Mouse (Mus musculus): ENCODE results near the gene Efhd2. TPM values are rescaled to one million over a fixed set of nuclear protein-coding genes. Genes with fewer than 3 reads are reported as not detected.

Efhd2 gene
- polyA plus RNA-seq, 1 experiment from 2014 or later, result 39.9 TPM

DNA sequence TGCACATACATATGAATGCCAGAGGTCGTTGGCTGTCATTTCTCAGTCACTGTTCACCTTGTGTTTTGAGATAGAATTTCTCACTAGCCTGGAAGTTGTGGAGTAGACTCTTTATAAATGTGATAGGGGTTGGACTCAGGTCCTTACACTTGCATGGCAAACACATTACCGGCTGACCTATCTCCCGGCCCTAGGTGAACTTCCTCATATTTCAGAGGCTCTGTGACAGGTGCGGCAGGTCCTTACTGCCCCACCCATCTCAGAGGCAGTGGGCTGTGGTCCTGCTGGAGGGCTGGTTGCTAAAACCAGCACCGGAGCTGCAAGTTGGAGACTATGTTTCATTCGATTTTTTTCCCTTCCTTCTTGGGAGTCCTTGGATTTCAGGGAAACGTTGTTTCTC is 3.9 kb upstream of the Efhd2 start:
- Histone ChIP-seq H3K4me2 (ENCODE audit: low read depth, low read length) (no peak overlapping the region), H3K27ac (ENCODE audit: low read depth) (no peak overlapping the region), H3K27me3 (ENCODE audit: insufficient read depth, low read length) (peaks cover 18% of the 10 kb centered on the region), H3K4me3 (ENCODE audit: low read depth, low read length) (no peak overlapping the region), H3K9ac (replicated peaks) (no peak overlapping the region), H3K4me1 (ENCODE audit: insufficient read depth) (peaks cover 16% of the 10 kb centered on the region), H3K9me3 (ENCODE audit: low read length) (no peaks in the 10 kb centered on the region), H3K36me3 (replicated peaks; ENCODE audit: insufficient read depth, low read length) (no peaks in the 10 kb centered on the region)
- no peak for ATAC-seq
- TF ChIP-seq CTCF (IDR thresholded peaks at IDR 0.05; ENCODE audit: low read depth) (no peak), EP300 (IDR thresholded peaks at IDR 0.05; ENCODE audit: low read depth) (no peak)
- no peak for DNase-seq
- 40% methylated on average over 7 of the region's 7 CpGs for WGBS (ENCODE audit: insufficient replicate concordance)

GRCm38 (mm10) chr4:141875481-141876108 is 875 bp upstream of the Efhd2 start:
- Histone ChIP-seq H3K36me3 (replicated peaks; ENCODE audit: insufficient read depth, low read length) (peaks cover 9% of the 10 kb centered on the region), H3K27me3 (ENCODE audit: insufficient read depth, low read length) (peaks cover 18% of the 10 kb centered on the region), H3K4me3 (ENCODE audit: low read depth, low read length) (peak overlapping the region; percentile 77), H3K4me2 (ENCODE audit: low read depth, low read length) (peak overlapping the region; percentile 92), H3K9ac (replicated peaks) (peak overlapping the region; percentile 80; the same call in 1 of the 2 replicates), H3K4me1 (ENCODE audit: insufficient read depth) (peaks cover 42% of the 10 kb centered on the region), H3K9me3 (ENCODE audit: low read length) (no peaks in the 10 kb centered on the region), H3K27ac (ENCODE audit: low read depth) (peak overlapping the region; percentile 55; the same call in 1 of the 2 replicates)
- DNase-seq (no peak), ATAC-seq (no peak)
- TF ChIP-seq EP300 (IDR thresholded peaks at IDR 0.05; ENCODE audit: low read depth), result no peak; the same call in 1 of the 2 replicates
- no peak; the same call in 1 of the 2 replicates for TF ChIP-seq CTCF (IDR thresholded peaks at IDR 0.05; ENCODE audit: low read depth)
- WGBS (ENCODE audit: insufficient replicate concordance), result 22% methylated on average over 8 of the region's 8 CpGs

GRCm38 (mm10) chr4:141874111-141874600 is 564 bp downstream of the Efhd2 start:
- peak overlapping the region; percentile 55; the same call in 1 of the 2 replicates for H3K27ac ChIP-seq (ENCODE audit: low read depth)

GRCm38 (mm10) chr4:141872977-141873376 is 1.7 kb downstream of the Efhd2 start:
- no peak for TF ChIP-seq CTCF (IDR thresholded peaks at IDR 0.05; ENCODE audit: low read depth)
- no peak for TF ChIP-seq EP300 (IDR thresholded peaks at IDR 0.05; ENCODE audit: low read depth)
- WGBS (ENCODE audit: insufficient replicate concordance), result 80% methylated on average over 9 of the region's 9 CpGs
- peaks cover 52% of the 10 kb centered on the region for H3K4me1 ChIP-seq (ENCODE audit: insufficient read depth)
- H3K27me3 ChIP-seq (ENCODE audit: insufficient read depth, low read length), result peaks cover 10% of the 10 kb centered on the region
- H3K4me3 ChIP-seq (ENCODE audit: low read depth, low read length), result peak overlapping the region; percentile 77
- H3K36me3 ChIP-seq (replicated peaks; ENCODE audit: insufficient read depth, low read length), result peaks cover 12% of the 10 kb centered on the region
- 0 out of 2 replicates have a peak overlapping the region, but pooled peaks have one; percentile 20 for H3K27ac ChIP-seq (ENCODE audit: low read depth)
- H3K9ac ChIP-seq (replicated peaks), result peak overlapping the region; percentile 80
- H3K4me2 ChIP-seq (ENCODE audit: low read depth, low read length), result peak overlapping the region; percentile 92
- ATAC-seq, result no peak
- no peaks in the 10 kb centered on the region for H3K9me3 ChIP-seq (ENCODE audit: low read length)
- no peak for DNase-seq

More at GRCm38 (mm10) chr4:141874111-141874600, 564 bp downstream of the Efhd2 start:
- under 1% methylated on average over 19 of the region's 19 CpGs for WGBS (ENCODE audit: insufficient replicate concordance)
- H3K36me3 ChIP-seq (replicated peaks; ENCODE audit: insufficient read depth, low read length), result peaks cover 9% of the 10 kb centered on the region
- no peak for DNase-seq
- H3K4me2 ChIP-seq (ENCODE audit: low read depth, low read length), result peak overlapping the region; percentile 92
- peaks cover 48% of the 10 kb centered on the region for H3K4me1 ChIP-seq (ENCODE audit: insufficient read depth)
- peak overlapping the region; percentile 80 for H3K9ac ChIP-seq (replicated peaks)
- no peak for TF ChIP-seq EP300 (IDR thresholded peaks at IDR 0.05; ENCODE audit: low read depth)
- ATAC-seq, result peak; percentile 4; the same call in 1 of the 2 replicates
- peaks cover 16% of the 10 kb centered on the region for H3K27me3 ChIP-seq (ENCODE audit: insufficient read depth, low read length)
- peak overlapping the region; percentile 77 for H3K4me3 ChIP-seq (ENCODE audit: low read depth, low read length)
- no peaks in the 10 kb centered on the region for H3K9me3 ChIP-seq (ENCODE audit: low read length)

DNA sequence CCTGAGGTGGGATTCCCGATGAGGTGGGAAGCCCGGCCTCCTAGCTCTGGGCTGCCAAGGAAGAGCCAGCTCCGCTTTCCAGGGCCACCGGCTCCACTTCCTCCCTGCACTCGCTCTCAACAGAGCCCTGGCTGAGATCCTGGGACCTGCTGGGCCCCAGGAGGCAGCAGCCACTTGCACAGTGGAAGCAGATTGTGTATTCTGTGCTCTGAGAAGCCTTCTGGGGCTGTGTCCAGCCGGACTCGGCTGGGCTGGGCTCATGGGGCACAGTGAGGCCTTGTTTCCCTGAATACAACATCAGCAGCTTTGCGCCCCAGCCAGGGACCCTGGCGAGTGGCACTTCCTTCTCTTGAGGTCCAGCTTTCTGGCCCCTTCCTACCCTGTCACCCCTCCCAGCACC is 2.8 kb downstream of the Efhd2 start:
- TF ChIP-seq CTCF (IDR thresholded peaks at IDR 0.05; ENCODE audit: low read depth) (no peak), EP300 (IDR thresholded peaks at IDR 0.05; ENCODE audit: low read depth) (no peak)
- peaks cover 12% of the 10 kb centered on the region for H3K36me3 ChIP-seq (replicated peaks; ENCODE audit: insufficient read depth, low read length)
- ATAC-seq, result no peak
- peak overlapping the region; percentile 77 for H3K4me3 ChIP-seq (ENCODE audit: low read depth, low read length)
- H3K4me1 ChIP-seq (ENCODE audit: insufficient read depth), result peaks cover 60% of the 10 kb centered on the region
- WGBS (ENCODE audit: insufficient replicate concordance), result 81% methylated on average over 9 of the region's 9 CpGs
- 0 out of 2 replicates have a peak, but pooled peaks cover 4% of the 10 kb centered on the region for H3K27me3 ChIP-seq (ENCODE audit: insufficient read depth, low read length)
- H3K9me3 ChIP-seq (ENCODE audit: low read length), result no peaks in the 10 kb centered on the region
- peak overlapping the region; percentile 92 for H3K4me2 ChIP-seq (ENCODE audit: low read depth, low read length)
- peak overlapping the region; percentile 70 for H3K27ac ChIP-seq (ENCODE audit: low read depth)
- H3K9ac ChIP-seq (replicated peaks), result peak overlapping the region; percentile 36
- DNase-seq, result peak; percentile 18

- ATAC-seq (no peak), DNase-seq (no peak)
- TF ChIP-seq EP300 (IDR thresholded peaks at IDR 0.05; ENCODE audit: low read depth) (no peak), CTCF (IDR thresholded peaks at IDR 0.05; ENCODE audit: low read depth) (no peak)
- 86% methylated on average over 3 of the region's 3 CpGs for WGBS (ENCODE audit: insufficient replicate concordance)
- Histone ChIP-seq H3K4me2 (ENCODE audit: low read depth, low read length) (peak overlapping the region; percentile 92), H3K9ac (replicated peaks) (no peak overlapping the region), H3K9me3 (ENCODE audit: low read length) (no peaks in the 10 kb centered on the region), H3K27me3 (ENCODE audit: insufficient read depth, low read length) (0 out of 2 replicates have a peak, but pooled peaks cover 4% of the 10 kb centered on the region), H3K36me3 (replicated peaks; ENCODE audit: insufficient read depth, low read length) (peaks cover 12% of the 10 kb centered on the region), H3K4me1 (ENCODE audit: insufficient read depth) (peaks cover 65% of the 10 kb centered on the region), H3K27ac (ENCODE audit: low read depth) (peak overlapping the region; percentile 70), H3K4me3 (ENCODE audit: low read depth, low read length) (no peak overlapping the region)
These were observed 3.4 kb downstream of the Efhd2 start for GRCm38 (mm10) chr4:141871333-141871725.

Data from liver, postnatal 0 days (tissue).